Mouse (Mus musculus): ENCODE results near the gene Dusp11. TPM values are rescaled to one million over a fixed set of nuclear protein-coding genes. Genes with fewer than 3 reads are reported as not detected.

The Dusp11 gene
- 234 TPM for polyA plus RNA-seq (2014; fragmentation: Illumina TruSeq; extraction: RNeasy Lipid Tissue Mini Kit (QIAGEN cat#74804); ENCODE audit: low replicate concordance)

DNA sequence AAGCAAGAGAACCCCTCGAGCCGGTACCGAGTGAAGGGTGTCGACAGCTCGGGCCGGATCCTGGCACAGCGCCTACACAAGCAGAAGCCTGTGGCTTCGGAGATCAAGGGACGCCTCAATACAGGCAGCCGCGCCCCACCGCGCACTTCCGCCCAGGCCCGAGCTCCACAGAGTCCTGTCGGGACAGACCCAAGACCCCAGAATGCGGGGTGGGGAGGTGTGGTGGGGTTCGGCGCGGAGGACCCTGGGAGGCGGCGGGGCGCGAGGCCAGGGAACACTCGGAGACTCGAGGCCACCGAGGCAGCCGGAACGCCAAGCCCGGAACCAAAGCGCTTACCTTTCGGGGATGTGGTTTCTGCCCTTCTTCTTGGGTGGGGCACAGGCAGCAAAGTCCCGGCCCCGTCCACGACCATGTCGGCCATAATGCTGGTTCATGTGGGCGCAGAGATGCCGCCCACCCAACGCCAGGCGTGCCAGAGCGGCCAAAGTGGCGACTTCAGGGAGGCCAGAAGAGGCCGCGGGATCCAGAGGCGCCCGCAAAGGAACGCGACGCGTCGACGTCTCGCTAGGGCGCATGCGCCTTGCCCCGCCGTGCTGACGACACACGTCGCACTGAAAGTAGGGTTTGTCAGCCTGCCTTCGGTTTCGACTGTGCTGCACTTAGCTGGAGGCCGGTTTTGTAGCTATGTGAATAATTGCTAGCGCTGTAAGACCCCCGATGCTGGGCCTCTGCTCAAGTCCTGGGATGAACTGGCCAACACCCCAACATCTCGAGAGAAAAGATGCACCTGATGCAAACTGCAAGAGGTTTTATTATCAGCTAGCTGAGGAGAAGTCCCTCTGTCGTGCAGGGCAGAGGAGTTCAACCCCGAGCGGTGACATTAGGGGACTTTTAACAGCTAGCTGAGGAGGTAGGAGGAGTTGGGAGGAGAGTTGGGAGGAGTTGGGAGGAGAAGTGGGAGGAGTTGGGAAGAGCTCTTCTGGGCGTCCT is at the start of gene Dusp11:
TSS of gene Dusp11 (minus strand) at position 567 of the 991 bp plus-strand sequence.

DNA sequence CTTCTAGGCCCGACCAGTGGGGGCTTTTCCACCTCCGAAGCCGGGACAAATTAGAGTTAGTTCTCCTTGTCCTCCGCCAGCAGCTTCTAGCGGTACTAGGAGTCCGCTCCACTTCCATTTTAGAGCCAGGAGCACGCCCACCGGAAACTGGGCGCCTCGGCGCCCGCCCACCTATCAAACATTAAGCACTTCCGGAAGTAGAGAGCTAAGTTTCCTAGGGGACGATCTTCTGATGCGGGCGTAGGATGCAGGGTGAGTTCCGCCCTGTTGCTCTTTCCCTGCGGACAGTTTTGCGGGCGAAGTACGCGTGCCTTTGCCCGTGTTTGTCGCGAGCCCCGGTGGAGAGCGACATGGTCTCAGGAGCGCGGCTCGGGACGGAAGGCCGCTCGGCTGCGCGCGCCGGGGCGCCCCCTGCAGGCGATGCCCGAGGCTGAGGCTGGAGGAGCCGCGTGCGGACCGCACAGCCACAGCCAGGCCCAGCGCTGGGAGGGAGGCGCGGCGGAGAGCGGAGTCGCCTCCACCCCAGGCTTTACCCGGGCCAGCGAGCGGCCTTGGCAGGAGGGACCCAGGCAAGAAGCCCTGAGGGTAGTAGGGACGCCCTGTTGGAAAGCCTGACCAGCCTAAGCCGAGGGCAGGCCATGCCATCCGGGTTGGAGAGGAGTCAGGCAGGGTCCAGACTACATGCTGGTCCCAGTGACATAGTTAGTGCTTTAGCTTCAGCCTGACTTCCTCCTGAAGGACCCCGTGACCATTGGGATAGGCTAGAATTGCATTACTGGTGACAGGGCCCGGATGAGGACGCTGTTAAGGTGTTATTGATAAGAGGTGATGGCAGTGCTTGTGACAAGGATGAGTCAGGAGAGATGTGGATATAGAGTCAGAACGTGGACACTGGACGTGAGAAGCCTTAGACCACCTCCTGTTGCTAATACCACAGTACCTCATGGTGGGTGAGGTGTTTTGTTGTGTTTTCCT is 45.6 kb downstream of the Dusp11 start, which contains the start of gene Nat8f1:
TSS of gene Nat8f1 (minus strand) at position 149 of the 975 bp plus-strand sequence.

DNA sequence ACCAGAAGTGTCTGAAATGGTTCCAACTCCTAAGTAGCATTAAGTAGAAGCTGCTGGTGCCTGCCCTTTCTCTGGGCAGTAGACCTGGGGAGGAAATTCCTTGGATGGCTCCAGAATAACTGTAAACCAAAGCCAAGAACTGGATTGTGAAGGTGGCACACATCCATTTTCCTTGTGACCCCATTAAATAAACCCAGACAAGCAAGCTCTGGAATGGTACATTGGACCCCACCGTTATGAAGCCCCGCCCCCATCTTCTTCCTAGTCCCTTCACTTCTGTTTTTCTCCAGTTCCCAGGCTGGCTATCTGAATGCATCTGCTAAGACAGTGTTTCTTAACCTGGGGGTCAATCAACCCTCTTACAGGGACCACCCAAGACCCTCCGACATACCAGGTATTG is 49.9 kb downstream of the Dusp11 start, which contains the start of gene Tprkb:
TSS of gene Tprkb (plus strand) at position 279 of the 400 bp plus-strand sequence.

DNA sequence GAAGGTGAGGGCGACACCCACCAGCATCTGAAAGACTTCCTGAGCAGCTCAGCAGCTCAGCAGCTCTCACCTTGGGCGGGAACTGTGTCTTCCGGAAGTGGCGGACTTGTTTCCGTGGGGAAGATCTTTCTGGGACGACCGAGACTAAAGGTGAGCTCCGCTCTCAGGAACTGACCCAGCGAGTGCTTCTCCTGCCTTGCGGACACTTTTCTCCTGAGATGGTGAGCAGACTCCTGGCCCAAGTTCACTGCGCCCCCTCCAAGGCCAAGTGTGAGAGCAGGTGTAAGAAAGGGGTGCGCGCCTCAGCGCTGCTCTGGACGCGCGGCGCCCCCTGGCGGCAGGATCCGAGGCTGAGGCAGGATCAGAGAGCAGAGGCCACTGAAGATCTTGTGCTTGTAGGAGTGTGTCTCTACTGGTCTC is 56.8 kb downstream of the Dusp11 start, which contains the start of gene Nat8f4:
TSS of gene Nat8f4 (minus strand) at position 243 of the 420 bp plus-strand sequence.

Other genes starting within 250 kb of the Dusp11 start
- gene Nat8f7, start 248.5 kb downstream of the Dusp11 start, polyA plus RNA-seq (2014; fragmentation: Illumina TruSeq; extraction: RNeasy Lipid Tissue Mini Kit (QIAGEN cat#74804); ENCODE audit: low replicate concordance): not detected
- 1.6 TPM for gene Nat8f3, start 195.9 kb downstream of the Dusp11 start, polyA plus RNA-seq (2014; fragmentation: Illumina TruSeq; extraction: RNeasy Lipid Tissue Mini Kit (QIAGEN cat#74804); ENCODE audit: low replicate concordance)
- gene Nat8f6, start 140.7 kb downstream of the Dusp11 start, polyA plus RNA-seq (2014; fragmentation: Illumina TruSeq; extraction: RNeasy Lipid Tissue Mini Kit (QIAGEN cat#74804); ENCODE audit: low replicate concordance): 3.6 TPM
- 88.4 TPM for gene Nat8f5, start 140.7 kb downstream of the Dusp11 start, polyA plus RNA-seq (2014; fragmentation: Illumina TruSeq; extraction: RNeasy Lipid Tissue Mini Kit (QIAGEN cat#74804); ENCODE audit: low replicate concordance)
- gene Nat8, start 129.6 kb downstream of the Dusp11 start, polyA plus RNA-seq (2014; fragmentation: Illumina TruSeq; extraction: RNeasy Lipid Tissue Mini Kit (QIAGEN cat#74804); ENCODE audit: low replicate concordance): 24.9 TPM
- gene Nat8f2, start 92.5 kb downstream of the Dusp11 start, polyA plus RNA-seq (2014; fragmentation: Illumina TruSeq; extraction: RNeasy Lipid Tissue Mini Kit (QIAGEN cat#74804); ENCODE audit: low replicate concordance): 11.9 TPM
- gene Nat8f4, start 56.8 kb downstream of the Dusp11 start, polyA plus RNA-seq (2014; fragmentation: Illumina TruSeq; extraction: RNeasy Lipid Tissue Mini Kit (QIAGEN cat#74804); ENCODE audit: low replicate concordance): 181 TPM
- gene Tprkb, start 49.8 kb downstream of the Dusp11 start, polyA plus RNA-seq (2014; fragmentation: Illumina TruSeq; extraction: RNeasy Lipid Tissue Mini Kit (QIAGEN cat#74804); ENCODE audit: low replicate concordance): 246 TPM
- 1.3 TPM for gene Nat8f1, start 46.0 kb downstream of the Dusp11 start, polyA plus RNA-seq (2014; fragmentation: Illumina TruSeq; extraction: RNeasy Lipid Tissue Mini Kit (QIAGEN cat#74804); ENCODE audit: low replicate concordance)
- gene Figla, start 54.5 kb upstream of the Dusp11 start, polyA plus RNA-seq (2014; fragmentation: Illumina TruSeq; extraction: RNeasy Lipid Tissue Mini Kit (QIAGEN cat#74804); ENCODE audit: low replicate concordance): not detected
- gene Add2, start 67.0 kb upstream of the Dusp11 start, polyA plus RNA-seq (2014; fragmentation: Illumina TruSeq; extraction: RNeasy Lipid Tissue Mini Kit (QIAGEN cat#74804); ENCODE audit: low replicate concordance): 0.15 TPM
- 5.1 TPM for gene Tgfa, start 233.6 kb upstream of the Dusp11 start, polyA plus RNA-seq (2014; fragmentation: Illumina TruSeq; extraction: RNeasy Lipid Tissue Mini Kit (QIAGEN cat#74804); ENCODE audit: low replicate concordance)